Mouse (Mus musculus) small intestine, adult 2 months (tissue): ENCODE results near the gene Smad5. TPM values are rescaled to one million over a fixed set of nuclear protein-coding genes. Genes with fewer than 3 reads are reported as not detected.

Experiments
- H3K27ac ChIP-seq: fragments of 200-500 bp; 2 replicates; pipeline ENCODE4 v1.5.1; 2012; ENCODE audit warnings: low read depth, low read length, control low read depth, inconsistent platforms; ENCODE audit not compliant: insufficient read depth
- H3K27me3 ChIP-seq: fragments of 200-500 bp; 2 replicates; pipeline ENCODE4 v1.6.1; 2012; ENCODE audit warnings: mild to moderate bottlenecking, moderate library complexity, low read length, inconsistent platforms; ENCODE audit not compliant: control insufficient read depth, insufficient read depth
- H3K36me3 ChIP-seq: fragments of 200-500 bp; 2 replicates; pipeline ENCODE4 v1.6.1; 2012; ENCODE audit warnings: mild to moderate bottlenecking, low read length, control low read depth, inconsistent platforms; ENCODE audit not compliant: control insufficient read depth, insufficient read depth
- H3K4me1 ChIP-seq: fragments of 200-500 bp; 2 replicates; pipeline ENCODE4 v1.6.1; 2012; ENCODE audit warnings: low read length, inconsistent platforms, mixed read lengths; ENCODE audit not compliant: control insufficient read depth, insufficient read depth, insufficient read length
- H3K4me3 ChIP-seq: fragments of 200-500 bp; 2 replicates; pipeline ENCODE4 v1.5.1; 2012; ENCODE audit warnings: low read depth, mild to moderate bottlenecking, control low read depth, inconsistent platforms, low read length, moderate library complexity
- CTCF ChIP-seq: fragments of 200-500 bp; IDR thresholded peaks from 2 replicates; pipeline ENCODE4 v1.5.1; 2012; ENCODE audit warnings: low read depth, mild to moderate bottlenecking, control low read depth, inconsistent platforms, low read length, moderate library complexity, mixed read lengths; ENCODE audit not compliant: insufficient replicate concordance, insufficient read length; ENCODE audit errors: extremely low read depth
- POLR2A ChIP-seq: fragments of 200-500 bp; IDR thresholded peaks from 2 replicates; pipeline ENCODE4 v1.6.1; 2012; ENCODE audit warnings: low read depth, mild to moderate bottlenecking, control low read depth, inconsistent platforms, low read length, moderate library complexity
- WGBS: fragments of 180-500 bp; shearing (Covaris S2); methylation state at CpG from one replicate; pipeline ENCODE4 v1.1.7; 2018; 5-methylcytosine and 5-hydroxymethylcytosine counted together
- polyA plus RNA-seq: library from polyadenylated mRNA; depleted of rRNA; stranded (reverse); fragments of >200 nt; gene quantifications from 2 replicates; pipeline ENCODE4 v1.2.3, GENCODE M21; 2012

The Smad5 gene
- polyA plus RNA-seq, 1 experiment, result 6.3 TPM

DNA sequence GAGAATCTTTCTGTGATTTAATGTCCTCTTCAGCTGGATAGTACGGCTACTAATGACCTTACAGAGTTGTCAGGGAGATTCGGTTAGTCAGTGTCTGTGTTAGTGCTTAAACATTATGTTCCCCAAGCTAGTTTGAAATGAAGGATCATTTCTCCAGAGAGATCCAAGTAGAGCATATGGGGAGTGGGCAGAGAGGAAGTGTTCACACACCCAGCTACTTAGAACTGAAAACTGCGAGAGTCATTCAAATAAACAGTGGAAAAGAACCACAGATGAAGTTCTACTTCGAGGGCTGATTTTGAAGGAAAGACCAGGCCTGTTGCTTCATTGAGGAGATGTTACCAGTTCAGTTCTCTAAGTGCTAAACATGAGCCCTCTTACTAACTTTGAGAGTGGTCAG is 23.7 kb downstream of the Smad5 start:
- TF ChIP-seq POLR2A (no peak), CTCF (no peak)
- Histone ChIP-seq H3K4me3 (no peak overlapping the region), H3K4me1 (no peaks in the 10 kb centered on the region), H3K36me3 (peaks cover 42% of the 10 kb centered on the region), H3K27ac (no peak overlapping the region), H3K27me3 (no peaks in the 10 kb centered on the region)
- 86% methylated on average over 4 of the region's 4 CpGs for WGBS

DNA sequence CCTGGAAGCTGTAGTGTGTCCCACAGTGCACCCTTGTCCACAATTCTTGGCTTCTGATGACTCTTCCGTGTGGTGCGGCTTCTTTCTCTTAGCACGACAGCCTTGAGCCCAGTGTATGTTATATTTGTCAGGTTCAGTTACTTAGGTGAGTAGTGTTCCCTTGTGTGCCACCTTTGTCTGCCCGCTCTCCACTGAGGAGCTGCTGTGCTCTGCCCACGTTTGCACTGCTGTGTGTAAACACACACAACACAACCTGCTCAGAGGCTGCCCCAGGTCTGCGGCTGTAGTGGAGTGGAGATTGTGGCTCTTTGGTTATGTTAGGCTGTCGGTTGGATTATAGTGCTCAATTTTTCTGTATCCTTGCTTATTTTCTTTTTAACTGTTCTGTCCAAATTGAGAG is 26.2 kb downstream of the Smad5 start:
- Histone ChIP-seq H3K27ac (no peak overlapping the region), H3K4me1 (no peaks in the 10 kb centered on the region), H3K27me3 (no peaks in the 10 kb centered on the region), H3K36me3 (peaks cover 50% of the 10 kb centered on the region), H3K4me3 (no peak overlapping the region)
- WGBS, result 92% methylated on average over 7 of the region's 7 CpGs
- no peak for TF ChIP-seq POLR2A
- no peak for TF ChIP-seq CTCF

GRCm38 (mm10) chr13:56734617-56735016 is 31.8 kb downstream of the Smad5 start:
- H3K4me1 ChIP-seq, result no peaks in the 10 kb centered on the region
- no peak overlapping the region for H3K27ac ChIP-seq
- H3K27me3 ChIP-seq, result no peaks in the 10 kb centered on the region
- H3K4me3 ChIP-seq, result no peak overlapping the region
- 84% methylated on average over 4 of the region's 4 CpGs for WGBS
- no peak for TF ChIP-seq CTCF
- TF ChIP-seq POLR2A, result no peak
- H3K36me3 ChIP-seq, result peaks cover 45% of the 10 kb centered on the region

DNA sequence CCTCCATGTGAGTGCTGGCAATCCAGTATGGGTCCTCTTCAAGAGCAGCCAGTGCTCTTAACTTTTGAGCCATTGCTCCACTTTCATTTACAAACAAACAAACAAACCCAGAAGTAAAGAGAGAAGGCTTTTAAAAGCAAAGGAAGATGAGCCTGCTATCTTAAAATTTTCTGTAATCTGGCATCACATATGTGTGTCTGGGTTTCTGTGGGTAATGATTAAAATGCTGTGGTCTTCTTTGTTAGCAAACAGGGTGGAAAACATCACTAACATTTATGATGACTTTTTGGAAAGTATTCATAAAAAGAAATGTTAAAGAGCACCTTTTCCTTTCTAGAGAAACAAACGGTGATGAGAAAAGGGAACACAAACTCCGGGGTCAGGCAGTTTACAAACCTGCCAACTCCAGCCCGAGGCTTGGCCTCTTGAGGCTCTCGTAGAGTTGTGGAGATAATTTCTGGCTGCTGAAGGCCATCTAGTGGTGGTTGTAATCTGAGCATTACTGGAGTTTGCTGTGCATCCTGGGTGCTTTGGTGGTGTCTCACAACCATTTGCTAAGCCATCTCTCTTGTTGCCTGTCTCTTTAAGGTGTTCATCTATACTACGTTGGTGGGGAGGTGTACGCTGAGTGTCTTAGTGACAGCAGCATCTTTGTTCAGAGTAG is 32.5 kb downstream of the Smad5 start:
- Histone ChIP-seq H3K4me1 (no peaks in the 10 kb centered on the region), H3K27ac (no peak overlapping the region), H3K4me3 (no peak overlapping the region), H3K36me3 (peaks cover 43% of the 10 kb centered on the region), H3K27me3 (no peaks in the 10 kb centered on the region)
- 51% methylated on average over 6 of the region's 6 CpGs for WGBS
- TF ChIP-seq CTCF, result peak; percentile 42; the same call in 1 of the 2 replicates
- no peak for TF ChIP-seq POLR2A

DNA sequence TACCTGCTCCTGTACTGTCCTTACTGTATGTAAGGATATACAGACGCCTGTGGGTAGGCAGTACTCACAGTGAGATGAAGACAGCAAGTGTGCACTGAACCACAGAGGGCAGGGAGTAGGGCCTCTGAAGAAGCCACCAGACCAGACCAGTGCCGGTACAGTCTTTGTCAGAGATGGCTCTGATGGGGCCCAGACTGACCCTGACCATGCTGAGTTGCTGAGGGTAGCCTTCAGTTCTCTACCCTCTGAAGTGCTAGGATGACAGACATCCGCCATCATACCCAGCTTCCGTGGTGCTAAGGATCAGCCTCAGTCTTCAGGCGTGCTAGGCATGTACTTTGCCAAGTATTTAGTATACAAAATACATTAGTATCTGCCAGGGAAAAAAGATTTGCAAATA is 36.7 kb downstream of the Smad5 start:
- TF ChIP-seq POLR2A, result no peak
- TF ChIP-seq CTCF, result no peak
- no peaks in the 10 kb centered on the region for H3K27me3 ChIP-seq
- no peak overlapping the region for H3K27ac ChIP-seq
- WGBS, result 88% methylated on average over 5 of the region's 5 CpGs
- H3K4me1 ChIP-seq, result no peaks in the 10 kb centered on the region
- no peak overlapping the region for H3K4me3 ChIP-seq
- peaks cover 25% of the 10 kb centered on the region for H3K36me3 ChIP-seq

GRCm38 (mm10) chr13:56740496-56740895 is 37.7 kb downstream of the Smad5 start:
- Histone ChIP-seq H3K27me3 (no peaks in the 10 kb centered on the region), H3K4me3 (no peak overlapping the region), H3K36me3 (peaks cover 24% of the 10 kb centered on the region), H3K4me1 (no peaks in the 10 kb centered on the region), H3K27ac (no peak overlapping the region)
- no peak for TF ChIP-seq CTCF
- no peak for TF ChIP-seq POLR2A
- 89% methylated on average over 6 of the region's 6 CpGs for WGBS

GRCm38 (mm10) chr13:56741691-56742090 is 38.9 kb downstream of the Smad5 start:
- H3K4me1 ChIP-seq, result no peaks in the 10 kb centered on the region
- H3K36me3 ChIP-seq, result peaks cover 19% of the 10 kb centered on the region
- H3K27ac ChIP-seq, result no peak overlapping the region
- TF ChIP-seq POLR2A (no peak), CTCF (no peak)
- WGBS, result 94% methylated on average over 7 of the region's 7 CpGs
- no peaks in the 10 kb centered on the region for H3K27me3 ChIP-seq
- no peak overlapping the region for H3K4me3 ChIP-seq

DNA sequence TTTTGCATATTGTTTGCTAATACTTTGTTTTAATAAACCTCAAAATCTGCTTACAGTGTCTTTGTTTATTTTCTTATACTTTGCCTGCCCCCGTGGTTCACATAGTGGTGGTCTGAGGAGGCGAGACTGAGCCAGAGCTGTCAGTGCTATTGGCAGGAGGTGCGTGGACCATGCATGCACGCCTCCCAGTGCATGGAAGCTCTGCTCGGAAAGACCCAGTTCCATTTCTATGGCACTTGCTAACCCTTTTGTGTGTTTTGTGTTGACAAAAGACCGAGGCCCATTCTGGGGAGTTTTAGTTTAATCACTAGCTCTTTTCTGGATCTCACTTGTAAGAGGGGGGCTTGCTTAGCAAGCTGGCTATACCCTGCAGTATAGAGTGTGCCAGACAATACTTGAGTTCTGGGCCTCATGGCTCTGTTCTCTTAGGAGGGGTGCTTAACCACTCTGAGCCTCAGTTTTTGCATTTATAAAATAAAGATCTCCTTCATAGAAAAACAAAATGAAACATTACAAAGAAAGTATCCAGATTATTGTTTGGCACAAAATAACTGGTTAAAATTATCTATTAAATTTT is 39.6 kb downstream of the Smad5 start:
- H3K27me3 ChIP-seq, result no peaks in the 10 kb centered on the region
- WGBS, result 91% methylated on average over 6 of the region's 6 CpGs
- H3K4me1 ChIP-seq, result peaks cover 3% of the 10 kb centered on the region; the same call in 1 of the 2 replicates
- H3K36me3 ChIP-seq, result peaks cover 14% of the 10 kb centered on the region
- H3K27ac ChIP-seq, result no peak overlapping the region
- H3K4me3 ChIP-seq, result no peak overlapping the region
- TF ChIP-seq POLR2A (no peak), CTCF (no peak)
